Mouse (Mus musculus) layer of hippocampus, adult 2 months (tissue): ENCODE measurements at regions not wholly inside any gene's neighbourhood (a gene's known extent, or its start where the extent isn't known, plus 50 kb on each side); places are given as distances from the start of the nearest gene placed in this dataset.

Source experiments
- DNase-seq, 2 experiments: peaks; one replicate each; pipeline ENCODE4 v3.0.0; 2022; ENCODE audit warnings: low spot score in 2 of 2
- H3K27ac ChIP-seq: fragments of 200-600 bp; 2 replicates; pipeline ENCODE4 v1.8.1; 2022
- H3K4me3 ChIP-seq: fragments of 200-600 bp; 2 replicates; pipeline ENCODE4 v1.8.1; 2022; ENCODE audit warnings: mild to moderate bottlenecking
- CTCF ChIP-seq: fragments of 200-600 bp; conservative IDR thresholded peaks from 2 replicates; pipeline ENCODE4 v1.8.1; 2022; ENCODE audit warnings: antibody characterized with exemption, mild to moderate bottlenecking, moderate library complexity

DNA sequence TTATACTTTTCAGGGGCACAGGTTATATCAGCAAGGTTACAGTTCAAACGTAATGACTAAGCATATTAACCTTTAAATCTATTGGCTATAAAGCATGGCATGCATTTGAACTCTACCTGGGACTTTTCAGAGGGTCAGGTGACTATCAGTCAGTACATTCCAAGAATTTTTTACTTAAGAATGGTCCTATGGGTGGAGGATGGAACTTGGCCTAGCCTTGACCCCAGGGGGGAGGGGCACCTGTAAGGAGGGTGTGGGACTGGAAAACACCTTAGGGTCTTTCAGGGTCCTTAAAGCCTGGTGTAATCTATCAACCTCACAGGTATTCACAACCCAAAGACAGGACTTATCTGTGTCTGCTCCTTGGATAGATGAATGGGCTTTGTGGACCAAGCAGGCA, 66.4 kb upstream of the Hs6st1 start:
- DNase-seq: no peak
- TF ChIP-seq CTCF: no peak
- H3K27ac ChIP-seq: no peak overlapping the region
- H3K4me3 ChIP-seq: no peak overlapping the region

DNA sequence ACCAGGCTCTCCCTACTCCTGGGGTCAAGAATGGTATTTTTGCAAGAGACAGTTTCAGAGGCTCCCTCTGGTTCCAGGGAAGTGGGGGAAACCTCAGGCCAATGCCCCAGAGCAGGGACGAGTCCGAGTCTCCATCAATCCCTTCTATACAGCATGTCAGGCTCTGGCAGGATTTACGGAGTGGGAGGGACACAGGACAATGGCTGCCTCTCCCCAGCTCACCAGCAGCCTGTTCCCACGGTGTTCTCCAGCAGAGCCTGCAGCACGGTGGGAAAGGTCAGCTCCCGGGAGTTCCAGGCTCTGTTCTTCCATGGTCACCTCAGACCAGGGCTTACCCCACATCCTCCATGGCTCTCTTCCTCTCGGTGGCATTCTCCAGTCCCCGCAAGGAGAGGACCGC, 64.6 kb upstream of the Hs6st1 start:
- TF ChIP-seq CTCF: no peak
- no peak overlapping the region for H3K4me3 ChIP-seq
- no peak for DNase-seq
- no peak overlapping the region for H3K27ac ChIP-seq

- TF ChIP-seq CTCF: no peak
- H3K4me3 ChIP-seq: no peak overlapping the region
- H3K27ac ChIP-seq: no peak overlapping the region
- DNase-seq: no peak
These were observed 59.6 kb upstream of the Hs6st1 start for GRCm38 (mm10) chr1:36008598-36008997.

DNA sequence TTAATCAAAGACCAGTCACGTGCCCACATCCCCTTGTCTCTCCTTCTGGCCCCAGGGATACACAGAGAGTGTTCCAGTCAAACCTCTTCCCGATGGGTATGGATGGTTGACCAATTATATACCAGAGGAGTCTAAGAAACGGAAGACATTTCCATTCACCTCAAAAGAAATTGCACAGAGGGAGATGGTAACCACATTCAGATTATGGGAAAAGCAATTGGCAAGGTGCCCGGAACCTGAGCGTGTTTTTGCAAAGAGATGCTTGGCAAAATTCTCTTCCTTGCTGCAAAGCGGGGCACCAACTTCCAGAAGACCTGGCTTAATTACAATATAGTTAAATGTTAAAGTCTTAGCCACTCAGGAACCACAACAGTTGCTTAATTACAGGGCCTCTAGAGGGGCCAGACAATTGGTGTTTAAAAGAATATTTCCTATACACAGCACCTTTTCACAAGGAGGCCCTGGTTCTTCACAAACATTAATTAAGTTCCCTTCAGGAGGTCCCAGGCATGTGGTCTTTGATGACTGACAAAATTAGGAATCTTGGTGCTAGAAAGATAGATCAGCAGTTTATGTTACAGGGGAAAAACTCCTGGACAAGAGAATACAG, 59.1 kb upstream of the Hs6st1 start:
- Histone ChIP-seq H3K4me3 (no peak overlapping the region), H3K27ac (no peak overlapping the region)
- peak; percentile 42 to 45 for DNase-seq
- TF ChIP-seq CTCF: no peak

GRCm38 (mm10) chr1:36010151-36010550, 58.0 kb upstream of the Hs6st1 start:
- no peak overlapping the region for H3K4me3 ChIP-seq
- DNase-seq: no peak
- H3K27ac ChIP-seq: no peak overlapping the region
- peak; percentile 22 for TF ChIP-seq CTCF

GRCm38 (mm10) chr1:36010834-36011233, 57.4 kb upstream of the Hs6st1 start:
- TF ChIP-seq CTCF: no peak
- H3K27ac ChIP-seq: no peak overlapping the region
- no peak for DNase-seq
- H3K4me3 ChIP-seq: no peak overlapping the region

- no peak for TF ChIP-seq CTCF
- Histone ChIP-seq H3K4me3 (no peak overlapping the region), H3K27ac (no peak overlapping the region)
- no peak for DNase-seq
These were observed 56.0 kb upstream of the Hs6st1 start for GRCm38 (mm10) chr1:36012081-36012765.

- no peak for DNase-seq
- no peak for TF ChIP-seq CTCF
- Histone ChIP-seq H3K4me3 (no peak overlapping the region), H3K27ac (no peak overlapping the region)
These were observed 54.3 kb upstream of the Hs6st1 start for GRCm38 (mm10) chr1:36013823-36014341.

DNA sequence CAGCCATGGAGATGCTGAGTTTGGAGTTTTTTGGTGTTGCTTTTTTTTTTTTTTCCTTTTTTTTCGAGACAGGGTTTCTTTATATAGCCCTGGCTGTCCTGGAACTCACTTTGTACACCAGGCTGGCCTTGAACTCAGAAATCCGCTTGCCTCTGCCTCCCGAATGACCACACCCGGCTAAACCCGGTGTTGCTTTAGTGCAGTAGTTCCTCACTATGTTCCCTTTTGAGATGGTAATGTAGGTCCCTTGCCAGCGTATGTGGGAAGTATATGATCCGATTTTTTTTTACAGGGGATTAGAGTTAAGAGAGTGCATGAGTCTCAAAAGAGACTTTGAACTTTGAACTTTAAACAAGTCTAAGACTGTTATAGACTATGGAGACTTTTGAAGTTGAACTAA, 53.8 kb upstream of the Hs6st1 start:
- no peak overlapping the region for H3K27ac ChIP-seq
- TF ChIP-seq CTCF: no peak
- DNase-seq: no peak
- H3K4me3 ChIP-seq: no peak overlapping the region

DNA sequence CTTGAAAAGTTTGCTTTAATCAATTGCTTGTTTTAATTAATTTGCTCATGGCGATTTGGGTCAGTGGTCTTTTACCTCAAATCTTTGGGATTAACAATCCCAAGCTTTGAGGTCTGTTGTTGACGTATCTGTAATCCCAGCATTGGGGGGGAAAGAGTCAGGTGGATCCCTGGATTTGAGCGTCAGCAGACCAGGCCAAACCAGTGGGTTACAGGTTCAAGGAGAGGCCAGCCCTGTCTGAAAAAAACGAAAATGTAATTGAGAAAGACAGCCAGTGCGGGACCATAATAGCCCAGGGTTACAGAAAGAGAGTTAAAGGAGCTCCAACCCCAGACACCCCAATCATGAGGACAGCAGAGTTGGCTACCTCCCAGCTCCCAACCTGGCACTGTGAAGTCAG, 53.0 kb upstream of the Hs6st1 start:
- Histone ChIP-seq H3K4me3 (no peak overlapping the region), H3K27ac (no peak overlapping the region)
- TF ChIP-seq CTCF: no peak
- no peak for DNase-seq

DNA sequence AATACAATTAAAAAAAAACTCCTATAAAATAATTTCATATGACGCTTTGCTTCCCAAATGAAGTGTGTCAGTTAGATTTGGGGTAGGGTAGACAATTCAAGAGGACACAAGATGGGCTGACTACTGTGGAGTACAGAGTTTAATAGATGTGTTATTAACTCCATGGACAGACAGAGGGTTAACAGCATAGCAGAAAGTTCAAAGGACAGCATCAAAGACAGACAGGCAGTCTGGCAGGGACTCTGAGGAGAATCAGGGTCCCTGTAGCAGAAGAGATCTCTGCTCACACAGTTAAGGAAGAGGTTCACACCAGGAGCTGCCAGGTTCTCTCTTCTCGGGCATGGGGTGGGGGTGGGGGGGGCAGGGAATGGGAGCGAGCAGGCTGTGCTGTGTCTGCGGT, 51.6 kb upstream of the Hs6st1 start:
- H3K27ac ChIP-seq: no peak overlapping the region
- DNase-seq: no peak
- no peak for TF ChIP-seq CTCF

DNA sequence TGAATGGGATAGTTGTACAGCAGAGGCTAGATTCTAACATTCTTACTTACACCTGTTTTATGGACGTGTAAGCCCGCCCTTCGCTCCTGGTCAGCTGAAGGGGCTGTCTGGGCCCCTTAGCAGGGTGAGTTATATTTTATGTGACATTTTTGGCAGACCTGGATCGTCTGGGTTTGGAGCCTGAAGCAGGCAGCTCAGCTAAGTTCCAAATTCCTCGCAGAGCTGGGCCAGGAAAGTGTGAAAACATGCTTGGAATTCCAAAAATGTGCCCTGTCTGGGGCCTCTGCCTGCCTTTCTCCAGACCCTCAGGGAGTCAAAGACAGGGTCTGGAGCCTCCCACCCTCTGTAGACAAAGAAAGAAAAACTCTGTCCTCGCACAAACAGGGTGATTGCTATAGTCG, 51.1 kb upstream of the Hs6st1 start:
- TF ChIP-seq CTCF: no peak
- no peak for DNase-seq
- H3K4me3 ChIP-seq: no peak overlapping the region
- H3K27ac ChIP-seq: no peak overlapping the region

More for the DNA sequence above, 51.6 kb upstream of the Hs6st1 start:
- no peak overlapping the region for H3K4me3 ChIP-seq

DNA sequence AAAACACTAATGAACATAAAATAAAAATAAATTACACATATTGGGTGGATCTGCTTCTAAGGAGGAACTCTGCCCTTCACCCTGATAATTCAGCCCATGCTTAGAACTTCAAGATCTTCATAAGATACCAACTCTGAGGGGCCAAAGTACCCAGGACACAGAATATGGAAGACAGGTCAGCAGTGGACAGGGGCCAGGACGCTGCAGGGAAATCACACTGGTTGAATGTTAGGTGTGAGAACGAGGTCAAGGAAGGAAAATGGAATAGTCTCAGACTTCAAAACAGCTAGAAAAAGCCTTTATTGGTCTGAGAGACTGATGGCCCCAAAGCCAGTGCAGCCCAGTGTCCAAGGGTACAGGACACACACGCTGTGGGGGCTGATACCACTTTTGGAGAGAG, 50.5 kb upstream of the Hs6st1 start:
- TF ChIP-seq CTCF: no peak
- DNase-seq: no peak
- H3K4me3 ChIP-seq: no peak overlapping the region
- H3K27ac ChIP-seq: no peak overlapping the region
